Mouse (Mus musculus) heart, adult 2 months (tissue): Measurements from ENCODE around the gene Pes1.

Source experiments
- CTCF ChIP-seq: fragments of 200-600 bp; IDR thresholded peaks from 2 replicates; pipeline ENCODE4 v1.8.1; 2022; ENCODE audit warnings: antibody characterized with exemption, mild to moderate bottlenecking, moderate library complexity
- POLR2A ChIP-seq: fragments of 200-500 bp; IDR thresholded peaks from 2 replicates; pipeline ENCODE4 v1.6.1; 2011; ENCODE audit warnings: mild to moderate bottlenecking, low read depth, low read length, control low read depth; ENCODE audit not compliant: insufficient read depth

GRCm38 (mm10) chr11:3920476-3920875 lies 43.3 kb upstream of the Pes1 start:
- TF ChIP-seq POLR2A (no peak), CTCF (no peak)
